Mouse (Mus musculus) kidney, embryonic 15.5 days (tissue): ENCODE results near the gene Muc4. TPM values are rescaled to one million over a fixed set of nuclear protein-coding genes. Genes with fewer than 3 reads are reported as not detected.

Experiments used
- ATAC-seq: fragments of 200-750 bp; cut with Nextera tagmentation; replicated peaks from 2 replicates; pipeline ENCODE4 v1.8.0; 2017; ENCODE audit warnings: moderate TSS enrichment; ENCODE audit not compliant: low FRiP score
- H3K27ac ChIP-seq: fragments of 300-500 bp; sonication (generic); 2 replicates; pipeline ENCODE4 v1.5.1; 2015; ENCODE audit warnings: mild to moderate bottlenecking, inconsistent platforms
- H3K27me3 ChIP-seq: fragments of 300-500 bp; sonication (generic); 2 replicates; pipeline ENCODE4 v1.6.1; 2015; ENCODE audit warnings: inconsistent platforms
- H3K36me3 ChIP-seq: fragments of 300-500 bp; sonication (generic); 2 replicates; pipeline ENCODE4 v1.6.1; 2015; ENCODE audit warnings: inconsistent platforms
- H3K4me1 ChIP-seq: fragments of 300-500 bp; sonication (generic); 2 replicates; pipeline ENCODE4 v1.6.1; 2015; ENCODE audit warnings: inconsistent platforms
- H3K4me2 ChIP-seq: fragments of 300-500 bp; sonication (generic); 2 replicates; pipeline ENCODE4 v1.6.1; 2015; ENCODE audit warnings: moderate library complexity, mild to moderate bottlenecking, inconsistent platforms
- H3K4me3 ChIP-seq: fragments of 300-500 bp; sonication (generic); replicated peaks from 2 replicates; pipeline ENCODE4 v1.5.1; 2015; ENCODE audit warnings: mild to moderate bottlenecking, inconsistent platforms
- H3K9ac ChIP-seq: fragments of 300-500 bp; sonication (generic); 2 replicates; pipeline ENCODE4 v1.6.1; 2015; ENCODE audit warnings: mild to moderate bottlenecking, inconsistent platforms
- H3K9me3 ChIP-seq: fragments of 300-500 bp; sonication (generic); replicated peaks from 2 replicates; pipeline ENCODE4 v1.6.1; 2016; ENCODE audit warnings: inconsistent platforms
- WGBS: fragments of 180-500 bp; shearing (Covaris S2); methylation state at CpG from one replicate; pipeline ENCODE4 v1.1.7; 2015; ENCODE audit warnings: mixed read lengths; 5-methylcytosine and 5-hydroxymethylcytosine counted together
- polyA plus RNA-seq: library from polyadenylated mRNA; unstranded; fragments of >200 nt; fragmentation: Nextera tagmentation; extraction: Ambion mirVana; gene quantifications from 2 replicates; pipeline ENCODE4 v1.2.1, GENCODE M21; 2015

The Muc4 gene
- polyA plus RNA-seq, 1 experiment from 2014 or later = 0.25 TPM

GRCm38 (mm10) chr16:32778956-32779355, 43.3 kb downstream of the Muc4 start:
- Histone ChIP-seq H3K9ac (no peak overlapping the region), H3K27me3 (no peaks in the 10 kb centered on the region), H3K4me3 (no peak overlapping the region), H3K4me2 (no peak overlapping the region), H3K27ac (no peak overlapping the region), H3K4me1 (peaks cover 5% of the 10 kb centered on the region; the same call in 1 of the 2 replicates), H3K36me3 (no peaks in the 10 kb centered on the region), H3K9me3 (no peaks in the 10 kb centered on the region)
- 69% methylated on average over 8 of the region's 8 CpGs for WGBS
- no peak for ATAC-seq

- Histone ChIP-seq H3K9ac (no peak overlapping the region), H3K27me3 (no peaks in the 10 kb centered on the region), H3K4me2 (no peak overlapping the region), H3K36me3 (no peaks in the 10 kb centered on the region), H3K4me3 (no peak overlapping the region), H3K4me1 (peaks cover 5% of the 10 kb centered on the region; the same call in 1 of the 2 replicates), H3K9me3 (no peaks in the 10 kb centered on the region), H3K27ac (no peak overlapping the region)
- 53% methylated on average over 5 of the region's 5 CpGs for WGBS
- no peak for ATAC-seq
Measured at GRCm38 (mm10) chr16:32783324-32784062, 47.8 kb downstream of the Muc4 start.

GRCm38 (mm10) chr16:32784840-32785239, 49.2 kb downstream of the Muc4 start:
- Histone ChIP-seq H3K9me3 (no peaks in the 10 kb centered on the region), H3K27ac (no peak overlapping the region), H3K9ac (no peak overlapping the region), H3K36me3 (no peaks in the 10 kb centered on the region), H3K4me2 (no peak overlapping the region), H3K4me1 (peaks cover 5% of the 10 kb centered on the region; the same call in 1 of the 2 replicates), H3K4me3 (no peak overlapping the region), H3K27me3 (no peaks in the 10 kb centered on the region)
- ATAC-seq = no peak
- WGBS = 87% methylated on average over 13 of the region's 13 CpGs

DNA sequence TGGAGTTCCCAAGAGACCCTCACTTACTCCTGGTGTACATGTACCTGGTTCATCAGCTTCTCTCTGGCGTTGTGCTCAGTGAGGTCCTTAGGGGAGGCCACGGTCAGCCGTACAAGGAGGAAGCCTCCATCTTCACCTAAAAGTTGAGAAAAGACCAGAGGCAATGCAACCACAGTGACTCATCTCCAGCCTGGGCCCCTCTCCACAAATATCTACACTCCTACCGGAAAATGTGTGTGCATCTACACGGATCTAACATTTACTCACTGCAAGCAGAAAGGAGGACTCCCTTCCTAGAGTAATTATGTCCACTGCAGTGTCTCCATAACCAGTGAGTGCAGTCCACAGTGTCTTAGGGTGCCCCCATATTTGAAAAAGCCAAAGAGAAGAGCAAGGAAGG, 54.4 kb downstream of the Muc4 start:
- Histone ChIP-seq H3K4me1 (no peaks in the 10 kb centered on the region), H3K4me3 (no peak overlapping the region), H3K27ac (no peak overlapping the region), H3K9ac (no peak overlapping the region), H3K27me3 (no peaks in the 10 kb centered on the region), H3K36me3 (no peaks in the 10 kb centered on the region), H3K9me3 (no peaks in the 10 kb centered on the region), H3K4me2 (no peak overlapping the region)
- 88% methylated on average over 5 of the region's 5 CpGs for WGBS
- no peak for ATAC-seq

DNA sequence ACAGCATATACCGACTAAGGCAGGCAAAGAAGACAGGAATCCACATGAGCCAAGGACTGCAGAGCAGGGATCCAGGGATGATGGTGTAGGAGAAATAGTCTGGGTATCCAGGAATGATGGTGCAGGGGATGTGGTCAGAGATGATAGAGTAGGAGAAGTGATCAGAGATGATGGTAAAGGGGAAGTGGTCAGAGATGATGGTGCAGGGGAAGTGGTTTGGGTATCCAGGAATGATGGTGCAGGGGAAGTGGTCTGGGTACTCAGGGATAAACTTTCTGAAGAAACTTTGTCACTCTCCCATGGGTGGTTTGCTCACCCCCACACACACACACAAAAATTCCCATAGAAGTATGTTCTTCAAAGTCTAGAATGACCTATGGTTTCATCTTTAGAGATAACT, 59.5 kb downstream of the Muc4 start:
- H3K9ac ChIP-seq = no peak overlapping the region
- no peaks in the 10 kb centered on the region for H3K9me3 ChIP-seq
- H3K4me1 ChIP-seq = peaks cover 13% of the 10 kb centered on the region; the same call in 1 of the 2 replicates
- no peak for ATAC-seq
- H3K36me3 ChIP-seq = no peaks in the 10 kb centered on the region
- no peaks in the 10 kb centered on the region for H3K27me3 ChIP-seq
- no peak overlapping the region for H3K4me2 ChIP-seq
- H3K4me3 ChIP-seq = no peak overlapping the region
- 81% methylated on average over 1 of the region's 1 CpGs for WGBS
- no peak overlapping the region for H3K27ac ChIP-seq

GRCm38 (mm10) chr16:32796676-32797425, 61.2 kb downstream of the Muc4 start:
- Histone ChIP-seq H3K27me3 (no peaks in the 10 kb centered on the region), H3K9me3 (no peaks in the 10 kb centered on the region), H3K4me2 (0 out of 2 replicates have a peak overlapping the region, but pooled peaks have one; percentile 6), H3K4me3 (no peak overlapping the region), H3K9ac (no peak overlapping the region), H3K27ac (no peak overlapping the region), H3K36me3 (no peaks in the 10 kb centered on the region), H3K4me1 (peaks cover 13% of the 10 kb centered on the region; the same call in 1 of the 2 replicates)
- ATAC-seq = peak; percentile 73
- WGBS = 52% methylated on average over 14 of the region's 14 CpGs

DNA sequence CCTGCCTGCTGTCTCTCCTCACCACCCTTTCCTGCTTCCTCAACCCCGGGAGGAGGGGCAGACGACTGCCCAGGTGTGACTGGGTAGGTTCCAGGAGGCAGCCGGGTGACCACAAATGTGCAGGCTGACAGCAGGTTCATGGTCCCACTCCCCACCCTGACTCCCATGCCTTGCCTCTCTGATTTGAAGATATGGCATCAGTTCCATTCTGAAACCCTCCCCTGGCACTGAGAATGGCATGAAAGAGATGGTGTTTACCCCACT, 61.7 kb downstream of the Muc4 start, which contains the start of gene Muc20:
Gene Muc20, minus strand, starts transcription at position 10 of the 264 bp plus-strand sequence.
- Histone ChIP-seq H3K27ac (peak within 1 kb of the TSS; percentile 37; the same call in 1 of the 2 replicates), H3K9ac (no peak within 1 kb of the TSS)
- WGBS = 47% methylated on average over 3 of the region's 3 CpGs

GRCm38 (mm10) chr16:32803252-32803853, 67.7 kb downstream of the Muc4 start:
- Histone ChIP-seq H3K4me2 (no peak overlapping the region), H3K4me1 (peaks cover 26% of the 10 kb centered on the region), H3K36me3 (no peaks in the 10 kb centered on the region), H3K9me3 (no peaks in the 10 kb centered on the region), H3K27ac (peak overlapping the region; percentile 78), H3K27me3 (no peaks in the 10 kb centered on the region), H3K9ac (no peak overlapping the region), H3K4me3 (no peak overlapping the region)
- 45% methylated on average over 6 of the region's 6 CpGs for WGBS
- ATAC-seq = no peak

More for the DNA sequence above, 61.7 kb downstream of the Muc4 start, which contains the start of gene Muc20:
- Histone ChIP-seq H3K27me3 (no peaks in the 10 kb centered on the region), H3K4me3 (no peak within 1 kb of the TSS), H3K9me3 (no peaks in the 10 kb centered on the region), H3K4me1 (peaks cover 13% of the 10 kb centered on the region; the same call in 1 of the 2 replicates), H3K36me3 (no peaks in the 10 kb centered on the region), H3K4me2 (0 out of 2 replicates have a peak within 1 kb of the TSS, but pooled peaks have one; percentile 6)
- ATAC-seq = no peak

GRCm38 (mm10) chr16:32803901-32804300, 68.2 kb downstream of the Muc4 start:
- Histone ChIP-seq H3K4me1 (peaks cover 22% of the 10 kb centered on the region), H3K4me2 (no peak overlapping the region), H3K9me3 (no peaks in the 10 kb centered on the region), H3K27me3 (no peaks in the 10 kb centered on the region), H3K36me3 (no peaks in the 10 kb centered on the region), H3K27ac (no peak overlapping the region), H3K4me3 (no peak overlapping the region), H3K9ac (no peak overlapping the region)
- WGBS = 33% methylated on average over 5 of the region's 5 CpGs
- ATAC-seq = no peak

- H3K4me2 ChIP-seq = no peak overlapping the region
- WGBS = 65% methylated on average over 7 of the region's 7 CpGs
- no peaks in the 10 kb centered on the region for H3K9me3 ChIP-seq
- no peak overlapping the region for H3K9ac ChIP-seq
- ATAC-seq = 0 out of 2 replicates have a peak, but pooled peaks have one; percentile 24
- 0 out of 2 replicates have a peak overlapping the region, but pooled peaks have one; percentile 0 for H3K27ac ChIP-seq
- H3K27me3 ChIP-seq = no peaks in the 10 kb centered on the region
- H3K4me1 ChIP-seq = peaks cover 22% of the 10 kb centered on the region
- H3K36me3 ChIP-seq = no peaks in the 10 kb centered on the region
- no peak overlapping the region for H3K4me3 ChIP-seq
Measured at GRCm38 (mm10) chr16:32805151-32805550, 69.5 kb downstream of the Muc4 start.

GRCm38 (mm10) chr16:32807408-32808185, 71.9 kb downstream of the Muc4 start:
- H3K9me3 ChIP-seq = no peaks in the 10 kb centered on the region
- H3K36me3 ChIP-seq = no peaks in the 10 kb centered on the region
- no peak overlapping the region for H3K9ac ChIP-seq
- ATAC-seq = no peak
- no peak overlapping the region for H3K27ac ChIP-seq
- no peak overlapping the region for H3K4me3 ChIP-seq
- no peak overlapping the region for H3K4me2 ChIP-seq
- peaks cover 22% of the 10 kb centered on the region for H3K4me1 ChIP-seq
- 67% methylated on average over 8 of the region's 8 CpGs for WGBS
- H3K27me3 ChIP-seq = no peaks in the 10 kb centered on the region
